Mouse (Mus musculus) 416B (cell line): Measurements from ENCODE around the gene Gse1.

Experiments used
- DNase-seq: peaks from one replicate; pipeline ENCODE4 v3.0.0; 2011; ENCODE audit warnings: low read depth

Gse1 gene

GRCm38 (mm10) chr8:120425199-120425941 lies 197.1 kb downstream of the Gse1 start:
- DNase-seq = no peak

DNA sequence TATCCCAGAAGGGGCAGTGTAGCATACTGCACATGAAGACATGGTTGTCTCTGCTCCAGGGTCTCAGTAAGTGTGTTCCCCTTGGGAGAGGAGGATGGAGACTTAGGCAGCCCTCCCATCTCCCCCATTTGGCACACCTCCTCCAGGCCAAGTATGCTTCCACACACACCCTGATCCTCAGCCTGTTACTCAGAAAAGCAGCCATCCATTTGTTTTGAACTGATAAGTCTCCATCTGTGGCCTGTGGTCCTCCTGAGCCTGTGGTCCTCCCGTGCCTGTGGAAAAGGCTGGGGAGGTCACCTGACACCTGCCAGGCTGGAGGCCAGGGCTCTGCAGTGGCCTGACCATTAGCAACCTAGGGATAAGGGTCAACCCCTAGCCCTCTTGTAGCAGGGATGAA lies 197.8 kb downstream of the Gse1 start:
- DNase-seq = no peak

DNA sequence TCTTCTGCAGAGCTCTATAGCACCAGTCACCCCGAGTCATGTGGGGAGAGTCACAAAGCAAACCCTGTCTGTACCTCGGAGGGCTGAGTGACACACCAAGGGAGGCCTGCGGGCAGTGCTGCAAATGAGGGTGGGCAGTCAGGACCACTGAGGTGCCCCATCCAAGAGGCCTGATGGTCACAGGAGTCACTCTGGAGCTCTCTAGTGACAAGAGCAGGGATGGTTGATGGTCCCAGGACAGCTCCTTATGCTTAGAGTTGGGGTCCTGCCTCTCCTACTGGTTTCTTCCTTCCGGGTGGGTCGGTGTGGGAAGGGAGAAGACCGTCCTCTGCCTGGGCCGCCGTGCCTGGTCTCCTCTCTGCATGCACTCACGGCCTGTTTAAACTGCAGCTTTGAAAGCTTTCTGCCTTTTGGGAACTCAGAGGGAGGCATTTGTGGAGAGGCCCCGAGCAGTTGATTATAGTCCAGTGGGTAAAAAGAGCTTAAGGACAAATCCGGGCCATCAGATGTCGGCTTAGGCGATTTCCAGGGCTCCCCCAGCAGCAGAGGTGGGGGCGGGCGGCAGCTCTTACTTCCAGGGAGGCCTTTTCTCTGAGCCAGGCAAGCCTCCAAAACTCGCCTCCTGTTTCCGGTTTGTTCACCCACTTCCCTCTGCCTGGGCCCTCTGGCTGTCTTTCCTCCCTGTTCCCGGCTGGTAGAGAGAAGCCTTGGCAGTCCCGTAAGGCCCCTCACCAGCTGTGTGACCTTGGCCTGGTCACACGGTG lies 198.5 kb downstream of the Gse1 start:
- DNase-seq = peak; percentile 68

- no peak for DNase-seq
These were observed 200.2 kb downstream of the Gse1 start for GRCm38 (mm10) chr8:120428492-120428891.

DNA sequence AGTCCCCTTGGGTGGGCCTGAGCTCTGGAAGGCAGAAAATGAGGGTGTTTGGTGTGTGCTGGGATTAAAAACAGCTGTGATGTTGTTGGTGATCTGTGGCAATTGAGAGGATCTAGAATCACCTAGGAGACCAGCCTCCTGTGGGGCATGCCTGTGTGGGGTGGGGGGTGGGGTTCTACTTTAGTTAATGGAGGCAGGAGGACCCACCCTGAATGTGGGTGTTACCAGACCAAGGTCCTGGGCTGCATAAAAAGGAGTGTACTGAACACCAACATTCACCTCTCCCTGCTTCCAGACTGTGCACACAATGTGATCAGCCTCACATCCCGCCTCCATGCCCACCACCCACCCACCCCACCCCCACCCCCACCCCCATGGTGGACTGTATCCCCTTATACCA lies 200.9 kb downstream of the Gse1 start:
- DNase-seq = no peak

- DNase-seq = no peak
These were observed 202.8 kb downstream of the Gse1 start for GRCm38 (mm10) chr8:120431042-120431441.

- DNase-seq = no peak
These were observed 204.2 kb downstream of the Gse1 start for GRCm38 (mm10) chr8:120432438-120432837.

DNA sequence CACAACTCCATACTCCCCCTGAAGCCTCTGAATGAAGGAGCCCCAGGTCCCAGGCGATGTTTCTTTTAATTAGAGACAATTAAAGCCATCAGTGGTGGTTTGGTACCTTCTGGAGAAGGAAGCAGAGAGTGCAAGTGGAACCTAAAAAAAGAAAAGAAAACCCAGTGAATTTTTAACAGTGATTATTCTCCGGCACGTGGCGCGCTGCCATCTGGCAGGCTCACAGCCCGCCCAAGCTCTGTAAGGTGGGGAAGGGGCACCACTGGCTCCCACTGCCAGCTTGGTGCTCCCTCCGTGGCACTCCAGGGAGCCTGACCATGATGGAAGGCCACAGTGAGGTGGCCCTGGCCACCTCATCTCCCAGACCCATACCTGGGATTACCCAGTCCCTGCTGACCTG lies 204.9 kb downstream of the Gse1 start:
- no peak for DNase-seq

GRCm38 (mm10) chr8:120433734-120434133 lies 205.5 kb downstream of the Gse1 start:
- DNase-seq = peak; percentile 62

GRCm38 (mm10) chr8:120435781-120436180 lies 207.5 kb downstream of the Gse1 start:
- DNase-seq = no peak

DNA sequence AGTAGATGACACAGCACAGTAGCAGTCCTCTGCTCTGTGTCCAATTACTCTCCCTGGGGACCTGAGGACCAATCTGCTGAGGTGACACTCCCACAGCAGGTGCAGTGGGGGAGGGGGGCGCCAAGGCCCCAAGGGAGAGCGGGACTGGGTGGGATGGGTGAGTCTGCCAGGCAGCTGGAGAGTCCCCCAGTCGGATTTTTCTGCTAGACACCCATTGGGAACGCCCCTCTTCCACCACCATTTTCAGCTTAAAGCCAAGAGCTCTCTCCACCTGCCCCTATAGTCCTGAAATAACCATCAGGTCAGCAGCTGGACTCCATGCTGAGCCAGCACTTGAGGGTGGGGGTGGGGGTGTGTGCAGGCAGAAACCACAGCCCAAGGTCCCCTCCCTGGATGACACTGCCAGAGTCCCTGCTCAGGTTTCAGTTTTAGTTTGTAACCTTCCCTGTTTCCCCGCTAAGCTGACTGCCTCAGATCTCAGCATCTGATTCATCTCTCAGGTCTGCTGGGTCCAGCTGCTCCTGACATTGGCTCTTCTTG lies 208.3 kb downstream of the Gse1 start:
- DNase-seq = peak; percentile 83

- no peak for DNase-seq
These were observed 209.0 kb downstream of the Gse1 start for GRCm38 (mm10) chr8:120437207-120437606.

- DNase-seq = peak; percentile 61
These were observed 209.6 kb downstream of the Gse1 start for GRCm38 (mm10) chr8:120437666-120438395.

DNA sequence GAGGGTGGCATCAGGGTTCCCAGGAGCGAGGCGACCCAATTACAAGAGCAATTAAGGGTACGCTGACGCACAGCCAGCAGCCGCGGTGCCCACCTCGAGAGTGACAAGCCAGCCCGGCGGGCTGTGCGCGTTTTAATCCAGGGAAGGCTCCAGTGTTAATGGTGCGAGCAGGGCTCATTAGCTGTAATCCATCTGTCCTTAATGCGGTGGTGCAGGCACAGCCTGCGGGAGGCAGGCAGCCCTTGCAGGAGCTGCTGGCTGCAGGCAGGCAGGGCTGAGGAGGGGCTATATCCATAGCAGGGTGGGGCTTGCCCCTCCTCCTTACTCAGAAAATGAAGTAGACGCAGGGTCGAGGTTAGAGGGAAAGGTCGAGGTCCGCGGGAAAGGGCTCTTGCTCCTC lies 211.1 kb downstream of the Gse1 start:
- no peak for DNase-seq

DNA sequence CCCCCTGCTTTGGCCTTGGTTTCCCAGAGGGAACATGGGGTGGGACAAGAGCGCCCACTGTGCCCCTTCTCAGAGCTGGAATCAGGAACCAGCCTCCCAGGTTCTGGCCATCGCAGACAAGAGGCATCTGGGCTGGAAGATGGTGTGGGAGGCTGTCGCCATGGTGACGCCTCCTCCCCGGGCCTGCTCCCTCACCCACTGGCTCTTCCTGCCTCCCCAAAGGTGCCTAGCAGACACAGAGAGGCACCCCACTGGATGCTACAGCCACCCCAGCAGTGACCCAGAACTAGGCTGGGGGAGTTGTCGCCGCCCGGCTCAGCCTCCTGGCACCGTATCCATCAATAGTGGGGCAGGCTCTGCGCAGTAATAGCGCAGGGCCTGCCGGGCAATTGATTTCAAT lies 212.5 kb downstream of the Gse1 start:
- DNase-seq = no peak

DNA sequence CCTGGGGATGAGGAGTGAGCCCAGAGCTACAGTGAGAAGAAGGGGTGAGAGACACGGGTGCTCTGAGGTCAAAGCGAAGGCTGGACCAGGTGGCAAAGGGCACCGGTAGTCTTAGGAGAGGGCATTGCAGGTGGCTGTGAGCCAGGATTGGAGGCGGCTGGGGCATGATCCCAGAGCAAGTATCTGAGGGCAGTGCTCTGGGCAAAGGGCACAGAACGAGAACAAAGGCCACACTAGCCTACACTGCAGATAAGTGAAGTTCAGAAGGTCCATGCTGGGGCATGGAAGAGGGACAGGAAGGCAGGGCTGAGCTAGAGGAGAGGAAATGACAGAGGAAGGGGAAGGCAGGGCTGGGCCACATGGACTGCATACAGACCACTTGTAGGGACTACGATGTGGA lies 213.4 kb downstream of the Gse1 start:
- DNase-seq = no peak

DNA sequence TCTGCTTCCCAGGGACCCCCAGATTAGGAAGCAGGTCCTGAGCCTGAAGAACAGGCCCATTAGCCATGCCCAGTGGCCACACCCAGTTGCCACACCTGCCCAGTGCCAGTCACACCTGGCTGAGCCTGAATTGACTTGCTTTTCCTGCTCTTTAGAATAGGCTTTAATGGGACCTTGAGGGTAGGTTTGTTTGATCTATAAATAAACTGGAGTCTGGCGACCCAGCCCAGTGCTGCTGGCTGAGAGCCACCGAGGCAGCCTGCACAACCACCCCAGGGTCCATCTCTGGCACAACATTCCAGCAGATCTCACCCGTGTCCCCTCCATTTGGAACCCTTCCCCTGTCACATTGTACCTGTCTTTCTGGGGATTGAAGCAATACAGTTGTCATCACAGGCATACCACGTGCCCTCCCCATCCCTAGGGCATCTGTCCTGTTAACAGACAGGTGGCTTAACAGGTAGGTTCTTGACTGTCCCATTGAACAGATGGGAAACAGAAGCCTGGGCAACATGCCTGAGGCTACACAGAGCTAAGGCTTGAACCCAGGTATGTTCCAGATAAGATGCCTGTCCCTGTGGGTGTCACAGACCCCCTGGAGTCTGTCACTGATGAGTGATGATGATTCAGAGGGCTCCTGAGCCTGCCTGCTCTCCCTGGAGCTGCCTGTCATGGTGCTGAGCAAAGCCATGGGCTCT lies 214.2 kb downstream of the Gse1 start:
- DNase-seq = no peak

GRCm38 (mm10) chr8:120445249-120445648 lies 217.0 kb downstream of the Gse1 start:
- peak; percentile 77 for DNase-seq

- DNase-seq = no peak
These were observed 219.9 kb downstream of the Gse1 start for GRCm38 (mm10) chr8:120448131-120448530.

DNA sequence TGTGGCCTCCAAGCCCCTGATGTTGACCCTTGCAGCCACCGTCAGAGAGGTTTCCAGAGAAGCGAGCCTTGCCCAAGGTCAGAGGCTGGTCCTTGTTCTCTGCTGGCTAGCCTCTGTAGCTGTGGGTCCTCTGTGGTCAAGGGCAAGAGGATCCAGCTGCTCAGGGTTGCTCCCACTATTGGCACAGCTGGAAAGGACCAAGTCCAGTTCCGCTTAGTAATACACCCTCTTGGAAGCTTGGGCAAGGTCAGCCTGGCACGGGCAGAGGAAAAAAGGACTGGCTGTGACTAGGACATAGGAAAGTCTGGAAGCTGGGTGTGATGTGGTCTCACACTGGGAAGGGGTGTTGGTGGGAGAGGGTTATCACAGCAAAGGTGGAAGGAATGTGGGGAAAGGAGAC lies 220.9 kb downstream of the Gse1 start:
- no peak for DNase-seq

DNA sequence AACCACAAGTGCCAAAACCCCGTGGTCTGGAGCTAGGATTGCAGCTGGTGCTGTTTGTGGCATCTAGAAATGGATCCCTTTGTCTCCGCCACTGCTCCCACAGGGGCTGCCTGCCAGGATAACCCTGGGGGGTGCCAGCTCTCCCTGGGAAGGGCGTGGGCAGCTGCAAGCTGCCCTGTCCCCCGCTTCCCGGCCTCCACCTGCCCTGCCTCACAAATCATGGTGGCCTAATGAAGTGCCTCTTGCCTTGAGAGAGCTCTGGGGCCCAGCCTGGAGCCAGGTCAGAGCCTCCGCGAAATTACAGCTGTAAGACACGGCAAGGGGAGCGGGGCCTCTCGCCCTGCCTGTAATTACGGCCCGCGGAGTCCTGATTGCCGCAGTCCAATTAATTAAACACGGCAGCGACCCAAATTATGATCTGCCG lies 221.4 kb downstream of the Gse1 start:
- no peak for DNase-seq

GRCm38 (mm10) chr8:120452111-120452510 lies 223.9 kb downstream of the Gse1 start:
- no peak for DNase-seq
